Mouse (Mus musculus) left cerebral cortex, postnatal 14 days (tissue): ENCODE data around the gene Cyp4a31. TPM values are rescaled to one million over a fixed set of nuclear protein-coding genes. Genes with fewer than 3 reads are reported as not detected.
"Not testable (repeated sequence)": the region's sequence is repeated elsewhere in the genome, so short reads cannot be mapped to it uniquely, and the experiment has no call there.

Experiments used
- DNase-seq, 2 experiments: peaks; one replicate each; pipeline ENCODE4 v3.0.0; 2021 to 2022; ENCODE audit warnings: low spot score in 2 of 2, mixed read lengths in 1 of 2
- intact Hi-C: fragments of 180-260 bp; cut with DNase I; formaldehyde crosslinking; loops from one replicate; pipeline ENCODE4 v1.15.1; 2025
- long read RNA-seq, 2 experiments: library from polyadenylated mRNA; stranded (forward); transcript quantifications; one replicate each; pipeline ENCODE4 v2.0.0; 2021
- total RNA-seq, 2 experiments: library from RNA; stranded (reverse); gene quantifications; 2 replicates each; pipeline ENCODE4 v1.2.3; 2021

Cyp4a31 gene
- not detected for total RNA-seq
- long read RNA-seq, experiment 1, result 0 reads
- long read RNA-seq, experiment 2, result 0 reads

DNA sequence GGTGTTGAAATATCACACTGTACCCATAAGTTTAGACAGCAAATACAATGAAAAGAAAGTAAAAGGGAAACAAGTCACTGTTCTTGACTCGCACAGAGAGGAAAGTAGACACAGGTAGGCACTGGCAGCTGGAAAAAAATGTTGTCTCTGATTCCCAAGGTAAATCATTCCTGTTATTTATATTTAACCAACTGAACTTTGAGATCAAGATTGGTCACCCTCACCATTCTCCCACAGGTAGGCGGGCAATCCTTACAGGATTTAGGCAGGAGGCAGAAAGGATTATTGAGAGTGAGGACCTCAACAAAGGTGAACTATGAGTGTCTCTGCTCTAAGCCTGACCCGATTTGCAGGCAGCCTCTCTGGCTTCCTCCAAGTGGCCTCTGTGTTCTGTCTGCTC lies at the start of gene Cyp4a31:
Cyp4a31 (plus strand) TSS at position 249 of the 400 bp plus-strand sequence.
- DNase-seq, result no peak
- intact Hi-C loops, result no loop called here

DNA sequence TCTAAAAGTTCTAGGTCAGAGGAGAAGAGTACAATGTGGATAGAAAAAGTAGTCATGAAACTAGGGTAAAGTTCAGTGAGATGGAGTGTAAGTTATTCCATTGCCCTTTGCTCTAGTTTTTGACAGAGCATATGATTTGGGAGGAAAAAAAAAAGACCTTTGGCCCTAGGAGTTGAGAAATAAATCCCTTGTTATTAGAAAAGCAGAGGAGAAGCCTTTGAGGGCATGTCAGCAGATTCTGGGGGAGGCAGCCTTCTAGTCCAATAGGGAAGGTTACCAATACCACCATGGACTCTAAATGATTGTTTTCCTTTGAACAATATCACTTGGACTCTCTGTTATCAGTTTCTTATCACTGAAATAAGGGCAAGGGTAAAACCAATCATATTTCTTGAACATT lies 49.5 kb upstream of the Cyp4a31 start:
- intact Hi-C loops, DNase-seq: not testable (repeated sequence)

GRCm38 (mm10) chr4:115518000-115518399 lies 45.4 kb upstream of the Cyp4a31 start, which contains the start of gene Cyp4a10:
Gene Cyp4a10 (plus strand): TSS chr4:115518264.
- intact Hi-C loops, DNase-seq: not testable (repeated sequence)

- intact Hi-C loops, result no loop called here
- DNase-seq, result no peak
Measured at GRCm38 (mm10) chr4:115519444-115519843, 44.0 kb upstream of the Cyp4a31 start.

GRCm38 (mm10) chr4:115521766-115522165 lies 41.7 kb upstream of the Cyp4a31 start:
- DNase-seq, result no peak

GRCm38 (mm10) chr4:115545101-115545500 lies 18.3 kb upstream of the Cyp4a31 start:
- DNase-seq, result no peak
- intact Hi-C loops, result no loop called here

More at GRCm38 (mm10) chr4:115521766-115522165, 41.7 kb upstream of the Cyp4a31 start:
- intact Hi-C loops, result no loop called here

GRCm38 (mm10) chr4:115546141-115546828 lies 17.2 kb upstream of the Cyp4a31 start:
- DNase-seq, result no peak
- intact Hi-C loops, result no loop called here

GRCm38 (mm10) chr4:115552726-115553125 lies 10.7 kb upstream of the Cyp4a31 start:
- DNase-seq, result no peak
- intact Hi-C loops, result no loop called here

- no peak for DNase-seq
Measured at GRCm38 (mm10) chr4:115555513-115555912, 7.9 kb upstream of the Cyp4a31 start.

GRCm38 (mm10) chr4:115557861-115558561 lies 5.4 kb upstream of the Cyp4a31 start:
- intact Hi-C loops, result no loop called here
- no peak for DNase-seq

More at GRCm38 (mm10) chr4:115555513-115555912, 7.9 kb upstream of the Cyp4a31 start:
- intact Hi-C loops, result no loop called here

DNA sequence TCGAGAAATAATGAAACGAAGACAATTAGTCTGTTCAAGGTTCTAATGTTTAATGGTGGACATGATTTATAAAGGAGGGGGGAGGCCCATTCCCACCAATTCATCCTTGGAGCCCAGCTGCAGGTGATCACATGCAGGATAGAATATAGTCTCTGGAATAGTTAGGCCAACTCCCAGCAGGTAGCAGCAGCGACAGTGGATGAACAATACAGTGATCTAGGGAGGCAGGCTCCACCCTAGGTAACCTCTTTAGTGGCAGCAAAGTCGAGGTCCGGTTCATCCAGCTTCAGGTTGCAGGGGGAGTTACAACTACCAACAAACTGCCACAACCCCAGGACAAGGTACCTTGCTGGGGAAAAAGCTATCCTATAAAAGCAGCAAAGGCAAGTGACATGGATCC lies 2.2 kb upstream of the Cyp4a31 start:
- DNase-seq, intact Hi-C loops: not testable (repeated sequence)

- DNase-seq, intact Hi-C loops: not testable (repeated sequence)
Measured at GRCm38 (mm10) chr4:115564469-115565225, 1.2 kb downstream of the Cyp4a31 start.

DNA sequence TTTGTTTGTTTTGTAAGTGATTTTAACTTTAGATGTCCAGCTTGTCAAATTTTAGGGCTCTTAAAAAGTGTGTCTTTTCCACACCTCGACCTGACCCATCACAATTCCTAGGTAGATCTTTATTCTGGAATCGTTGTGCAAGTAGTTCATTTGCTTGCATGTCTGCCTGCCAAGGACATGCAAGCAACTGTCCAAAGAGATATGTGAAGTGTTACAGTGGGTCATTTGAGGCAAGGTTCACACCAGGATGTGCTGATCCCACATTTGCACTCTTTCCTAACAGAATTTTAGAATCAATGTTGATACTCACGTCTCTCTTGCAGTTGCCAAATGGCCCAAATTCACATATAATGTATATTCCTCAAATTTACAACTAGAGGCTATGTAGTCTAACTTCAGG lies 11.8 kb downstream of the Cyp4a31 start:
- intact Hi-C loops, result no loop called here
- no peak for DNase-seq

GRCm38 (mm10) chr4:115575776-115576175 lies 12.3 kb downstream of the Cyp4a31 start:
- no peak for DNase-seq
- intact Hi-C loops, result no loop called here

GRCm38 (mm10) chr4:115583036-115583435 lies 19.6 kb downstream of the Cyp4a31 start:
- no peak for DNase-seq

GRCm38 (mm10) chr4:115596357-115596756 lies 32.9 kb downstream of the Cyp4a31 start:
- no peak for DNase-seq
- intact Hi-C loops, result no loop called here

More at GRCm38 (mm10) chr4:115583036-115583435, 19.6 kb downstream of the Cyp4a31 start:
- intact Hi-C loops, result no loop called here

- intact Hi-C loops, result no loop called here
- no peak for DNase-seq
Measured at GRCm38 (mm10) chr4:115596824-115597336, 33.4 kb downstream of the Cyp4a31 start.

DNA sequence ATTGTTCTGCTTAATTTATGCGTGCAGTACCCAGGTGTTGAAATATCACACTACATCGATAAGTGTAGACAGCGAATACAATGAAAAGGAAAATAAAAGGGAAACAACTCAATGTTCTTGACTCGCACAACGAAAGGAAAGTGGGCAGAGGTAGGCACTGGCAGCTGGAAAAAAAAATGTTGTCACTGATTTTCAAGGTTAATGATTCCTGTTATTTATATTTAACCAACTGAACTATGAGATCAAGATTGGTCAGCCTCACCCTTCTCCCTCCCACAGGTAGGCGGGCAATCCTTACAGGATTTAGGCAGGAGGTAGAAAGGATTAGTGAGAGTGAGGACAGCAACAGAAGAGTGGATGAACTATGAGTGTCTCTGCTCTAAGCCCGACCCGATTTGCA lies 37.2 kb downstream of the Cyp4a31 start, which contains the start of gene Cyp4a32:
Cyp4a32 (plus strand) TSS at position 359 of the 400 bp plus-strand sequence.
- intact Hi-C loops, DNase-seq: not testable (repeated sequence)

DNA sequence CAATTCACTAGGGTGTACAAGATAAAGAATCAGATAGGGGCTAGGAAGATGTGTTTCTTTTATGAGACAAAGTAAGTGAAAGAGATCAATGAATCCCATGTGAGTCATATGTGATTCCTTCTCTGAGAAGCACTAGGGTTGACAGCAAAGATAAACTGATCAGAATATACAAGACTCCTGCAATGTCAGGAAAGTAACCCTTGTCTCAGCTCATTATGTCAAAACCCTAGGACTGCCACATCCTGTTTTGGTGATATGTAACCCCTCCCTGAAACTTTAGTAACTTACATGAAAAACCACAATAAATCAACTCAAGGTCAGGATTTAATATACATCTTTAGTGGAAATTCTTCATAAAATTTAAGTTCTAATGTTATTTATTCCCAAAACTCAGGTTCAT lies 50.6 kb downstream of the Cyp4a31 start:
- DNase-seq, result no peak
- intact Hi-C loops, result no loop called here

DNA sequence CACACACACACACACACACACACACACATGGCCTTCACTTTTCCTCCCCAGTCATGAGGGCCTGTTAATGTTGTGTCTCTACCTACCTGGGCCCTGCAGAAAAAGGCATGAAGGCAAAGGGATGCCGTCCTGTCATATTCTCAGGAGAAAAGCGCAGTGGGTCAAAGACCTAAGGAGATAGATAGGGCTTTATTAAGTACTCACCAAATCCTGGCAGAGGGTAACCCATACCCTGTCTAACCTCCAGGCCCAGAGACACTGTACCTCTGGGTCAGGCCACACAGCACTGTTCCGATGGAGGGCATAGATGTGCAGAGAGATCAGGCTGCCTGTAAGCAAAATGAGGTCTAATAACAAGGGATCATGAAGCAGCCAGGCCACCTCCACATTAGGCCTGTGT lies 62.1 kb downstream of the Cyp4a31 start:
- intact Hi-C loops, DNase-seq: not testable (repeated sequence)
